Mouse (Mus musculus): Measurements from ENCODE around the gene Mtx1.

DNA sequence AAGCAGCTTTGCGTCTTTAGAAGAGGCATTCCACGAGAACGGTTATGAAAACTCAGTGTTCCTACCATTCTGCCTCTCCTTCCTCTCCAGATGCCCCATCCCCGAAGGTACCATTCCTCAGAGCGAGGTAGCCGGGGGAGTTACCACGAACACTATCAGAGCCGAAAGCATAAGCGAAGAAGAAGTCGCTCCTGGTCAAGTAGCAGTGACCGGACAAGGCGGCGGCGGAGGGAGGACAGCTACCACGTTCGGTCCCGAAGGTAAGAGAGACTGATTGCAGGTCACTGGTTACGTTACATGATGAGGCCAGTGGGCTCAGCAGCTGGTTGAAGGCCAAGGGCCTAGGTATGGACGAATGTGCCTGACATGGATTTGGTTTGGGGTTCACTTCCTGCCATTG, 59.9 kb downstream of the Mtx1 start:
- TF ChIP-seq CTCF (IDR thresholded peaks at IDR 0.05; ENCODE audit: low read depth, low read length) (no peak), POLR2A (IDR thresholded peaks at IDR 0.05; ENCODE audit: borderline replicate concordance, low read depth, low read length) (no peak)
